Mouse (Mus musculus): ENCODE measurements around the gene Sptb.

The Sptb gene

DNA sequence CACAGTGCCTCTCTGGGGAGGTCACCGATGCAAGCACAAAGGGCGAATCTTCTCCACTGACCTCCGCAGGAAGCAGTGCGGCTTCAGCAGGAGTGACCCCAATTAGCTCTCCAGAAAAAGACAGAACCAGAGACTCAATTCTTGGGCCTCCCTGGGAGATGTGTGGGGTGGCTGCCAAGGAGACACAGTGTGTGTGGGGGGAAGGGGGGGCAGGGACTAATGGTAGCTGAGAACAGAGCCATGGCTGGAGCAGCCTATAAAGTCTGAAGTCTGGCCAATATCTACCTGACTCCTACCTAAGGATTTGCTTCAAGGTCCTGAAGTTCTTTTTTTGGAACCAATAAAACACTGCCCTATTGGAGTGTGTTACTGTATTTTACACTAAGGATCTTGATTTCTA is 105.8 kb downstream of the Sptb start:
- DNase-seq: no peak

DNA sequence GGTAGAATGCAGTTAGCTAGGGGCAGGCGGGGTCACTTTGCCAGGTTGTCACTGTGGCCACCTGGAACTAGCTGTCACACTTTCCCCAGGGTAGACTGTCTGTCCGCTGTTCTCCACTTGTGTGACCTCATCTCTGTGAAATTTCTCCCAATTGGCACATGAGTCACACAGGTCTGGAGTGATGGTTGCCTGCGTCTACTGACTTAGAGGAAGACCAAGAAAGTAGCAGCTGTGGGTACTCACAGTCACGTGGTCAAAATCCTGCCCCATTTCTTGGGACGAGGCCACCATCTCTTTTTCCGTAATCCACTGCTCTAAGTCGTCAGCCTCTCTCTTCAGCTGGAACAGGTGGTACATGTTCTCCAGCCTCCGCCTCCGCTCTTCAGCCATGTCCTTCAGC is 106.6 kb downstream of the Sptb start:
- no peak for DNase-seq

- DNase-seq: no peak
Observed at GRCm38 (mm10) chr12:76598196-76598928, 112.0 kb downstream of the Sptb start.

DNA sequence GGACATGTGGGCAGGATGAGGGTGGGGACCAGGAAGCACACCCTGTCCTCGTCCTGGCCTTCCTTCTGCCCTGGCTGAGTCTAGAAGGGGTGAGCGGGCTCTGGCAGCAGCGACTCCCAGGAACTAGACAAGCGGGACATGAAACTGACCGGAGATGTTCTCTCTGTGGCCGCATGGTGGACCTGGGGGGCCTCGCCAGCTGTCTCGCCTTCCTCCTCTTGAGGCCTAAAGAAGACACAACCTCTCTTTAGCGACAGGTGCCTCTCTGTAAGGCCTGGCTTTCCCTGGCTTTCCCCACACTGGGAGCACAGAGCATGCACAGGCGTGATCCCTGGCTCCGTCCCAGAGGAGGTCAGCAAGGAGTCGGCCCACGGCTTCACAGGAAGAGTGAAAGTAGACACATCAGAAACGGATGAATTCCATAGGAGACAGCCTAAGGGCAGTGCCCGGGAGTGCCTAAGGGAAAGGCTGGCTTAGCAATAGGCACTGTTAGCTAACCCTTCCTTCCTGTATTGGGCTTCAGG is 112.7 kb downstream of the Sptb start:
- peak; percentile 68 to 72 for DNase-seq

DNA sequence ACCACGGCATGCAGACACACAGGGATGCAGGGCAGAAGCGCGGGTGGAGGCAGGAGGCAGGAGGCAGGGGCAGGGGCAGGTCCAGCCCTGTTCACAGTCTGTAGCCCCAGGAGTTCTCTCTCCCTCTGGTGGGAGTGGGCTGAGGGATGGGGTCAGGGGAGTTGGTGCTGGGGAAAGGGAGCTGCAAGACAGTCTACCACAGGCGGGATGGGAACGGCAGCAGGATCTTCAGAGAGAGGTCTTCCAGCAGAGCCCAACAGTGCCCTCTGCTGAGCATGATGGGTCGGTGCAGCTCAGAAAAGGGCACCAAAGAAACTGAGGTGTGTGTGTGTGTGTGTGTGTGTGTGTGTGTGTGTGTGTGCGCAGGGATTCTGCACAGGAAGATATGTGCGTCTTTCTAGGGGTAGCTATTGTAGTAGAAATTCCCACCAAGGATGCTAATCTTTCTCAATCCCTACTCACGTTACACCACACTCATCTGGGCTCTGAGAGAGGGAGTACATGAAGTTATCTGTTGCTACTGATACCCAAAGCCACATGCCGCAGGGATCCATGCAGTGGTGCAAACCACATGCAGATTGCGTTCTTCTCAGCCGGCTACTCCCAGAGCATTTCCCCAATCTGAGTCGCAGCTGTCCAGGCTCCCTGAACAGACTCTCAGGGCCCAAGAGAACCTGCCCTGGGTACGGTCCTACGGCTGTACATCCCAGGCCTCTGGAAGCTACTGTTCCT is 113.9 kb downstream of the Sptb start:
- DNase-seq: peak; percentile 81 to 84

GRCm38 (mm10) chr12:76595830-76596229 is 114.5 kb downstream of the Sptb start:
- no peak for DNase-seq

- DNase-seq: no peak
Observed at GRCm38 (mm10) chr12:76594556-76594955, 115.8 kb downstream of the Sptb start.

DNA sequence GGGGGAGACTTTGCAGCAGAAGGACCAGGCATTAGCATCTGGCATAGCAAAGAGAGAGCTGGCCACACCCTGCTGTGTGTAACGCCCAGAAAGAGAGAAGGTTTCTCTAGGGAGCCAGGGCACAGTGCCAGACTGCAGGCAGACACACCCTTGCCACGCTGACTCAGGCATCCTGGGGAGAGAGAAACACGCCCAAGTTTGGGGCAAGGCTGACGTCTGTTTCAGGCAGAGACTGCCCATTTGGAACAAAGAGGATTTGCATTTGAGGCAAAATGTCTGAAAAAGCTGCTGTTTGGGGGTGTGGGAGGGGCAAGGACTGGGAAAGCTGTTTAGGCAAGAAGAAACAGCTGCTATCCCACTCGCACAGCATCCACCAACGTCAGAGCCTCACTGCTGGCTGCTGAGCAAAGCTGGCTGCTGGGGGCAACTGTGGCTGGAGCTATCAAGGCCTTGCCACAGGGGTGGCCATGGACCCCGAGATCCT is 116.5 kb downstream of the Sptb start:
- DNase-seq: peak in 1 of 2 experiments; percentile 47

DNA sequence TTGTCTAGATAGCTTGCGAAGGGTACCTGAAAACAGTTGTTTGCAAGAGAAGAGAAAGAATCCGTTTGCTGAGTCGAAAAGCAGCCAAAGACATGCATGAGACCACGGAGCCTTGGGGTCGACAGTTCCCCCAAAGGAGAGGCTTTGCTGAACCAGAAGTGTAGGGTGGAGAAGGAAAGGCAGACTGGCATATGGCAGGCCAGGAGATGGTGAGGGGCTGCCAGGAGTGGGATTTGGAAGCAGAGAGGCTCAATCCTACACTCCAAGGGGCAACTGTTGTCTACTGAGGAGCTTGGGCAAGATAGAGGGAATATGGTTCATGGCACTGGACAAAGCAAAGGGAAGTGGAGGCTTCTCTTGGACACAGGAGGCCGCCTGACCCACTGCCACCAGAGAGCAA is 117.1 kb downstream of the Sptb start:
- no peak for DNase-seq

DNA sequence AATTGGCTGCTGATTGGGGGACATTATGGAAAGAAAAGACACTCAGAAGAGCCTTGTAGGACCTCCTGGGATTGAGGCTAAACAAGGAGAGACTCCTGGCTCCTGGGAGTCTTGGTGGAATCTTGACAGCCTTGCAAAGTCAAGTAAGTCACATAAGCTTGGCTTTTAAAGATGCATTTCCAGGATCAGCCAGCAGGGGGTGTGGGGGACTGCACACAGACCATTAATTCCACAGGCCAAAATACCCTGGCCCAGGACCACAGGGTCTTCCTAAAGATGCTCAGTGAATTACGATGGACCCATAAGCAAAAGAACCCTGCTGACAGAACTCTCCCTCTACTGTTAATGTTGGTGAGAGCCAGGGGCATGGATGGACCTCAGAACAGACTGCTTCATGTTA is 118.1 kb downstream of the Sptb start:
- DNase-seq: peak in 1 of 2 experiments; percentile 66

GRCm38 (mm10) chr12:76591037-76591436 is 119.3 kb downstream of the Sptb start:
- DNase-seq: peak; percentile 48 to 55

GRCm38 (mm10) chr12:76589531-76589930 is 120.8 kb downstream of the Sptb start:
- DNase-seq: no peak

DNA sequence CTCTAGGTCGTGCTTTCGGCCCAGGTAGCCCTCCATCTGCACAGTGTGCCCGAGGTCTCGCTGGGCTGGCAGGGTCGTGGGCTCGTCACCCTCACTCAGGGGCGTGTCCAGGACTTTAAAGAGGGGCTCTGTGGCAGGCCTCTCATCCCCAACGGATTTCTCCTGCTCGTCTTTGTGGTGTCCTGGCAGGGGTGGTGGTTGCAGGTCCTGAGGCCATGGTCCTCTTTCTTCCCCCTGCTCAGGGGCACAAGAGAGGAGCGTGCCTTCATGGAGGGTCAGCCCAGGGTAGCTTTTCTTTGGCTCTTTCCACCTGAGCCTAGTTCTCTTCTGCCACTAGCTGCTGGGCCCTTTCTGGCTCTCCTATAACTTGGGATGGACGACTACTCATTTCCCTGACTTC is 123.0 kb downstream of the Sptb start:
- DNase-seq: no peak

- no peak for DNase-seq
Observed at GRCm38 (mm10) chr12:76585028-76585427, 125.3 kb downstream of the Sptb start.

DNA sequence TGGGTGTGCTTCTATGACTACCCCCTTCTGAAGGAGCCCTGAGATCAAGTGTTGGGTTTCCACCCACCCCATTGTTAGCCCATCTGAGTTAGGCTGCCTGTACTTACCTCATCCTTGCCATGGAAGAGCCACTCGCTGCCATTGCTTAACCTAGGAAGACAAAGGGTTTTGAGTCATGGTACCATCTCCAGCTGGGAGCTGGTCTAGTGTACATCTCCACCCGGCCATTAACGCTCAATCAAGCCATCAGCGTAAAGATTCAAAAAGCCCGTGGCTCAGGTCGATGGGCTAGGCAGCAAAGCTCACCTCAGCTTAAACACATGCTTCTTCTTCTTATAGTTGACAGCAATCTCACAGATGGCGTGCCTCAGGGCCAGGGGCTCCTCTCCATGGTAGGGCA is 126.9 kb downstream of the Sptb start:
- DNase-seq: no peak

DNA sequence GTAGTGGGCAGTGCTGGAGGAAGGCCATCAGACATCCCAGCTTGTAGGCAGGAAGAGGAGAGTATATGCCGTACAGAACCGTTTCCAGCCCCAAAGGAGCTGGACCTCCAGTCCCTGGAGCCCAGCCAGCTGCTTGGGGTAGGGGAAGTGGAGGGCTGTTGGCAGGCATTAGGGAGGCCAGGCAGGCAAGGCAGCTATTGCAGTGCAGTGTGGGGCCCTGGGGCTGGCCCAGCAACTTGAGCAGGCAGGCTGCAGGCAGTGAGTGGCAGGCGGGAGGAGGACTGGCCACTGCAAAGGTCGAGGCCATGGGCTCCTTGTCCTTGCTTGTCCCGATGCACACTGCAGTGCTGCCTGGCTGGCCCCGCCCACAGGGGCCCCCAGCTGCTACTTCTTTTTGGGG is 127.5 kb downstream of the Sptb start:
- DNase-seq: peak; percentile 58 to 59

DNA sequence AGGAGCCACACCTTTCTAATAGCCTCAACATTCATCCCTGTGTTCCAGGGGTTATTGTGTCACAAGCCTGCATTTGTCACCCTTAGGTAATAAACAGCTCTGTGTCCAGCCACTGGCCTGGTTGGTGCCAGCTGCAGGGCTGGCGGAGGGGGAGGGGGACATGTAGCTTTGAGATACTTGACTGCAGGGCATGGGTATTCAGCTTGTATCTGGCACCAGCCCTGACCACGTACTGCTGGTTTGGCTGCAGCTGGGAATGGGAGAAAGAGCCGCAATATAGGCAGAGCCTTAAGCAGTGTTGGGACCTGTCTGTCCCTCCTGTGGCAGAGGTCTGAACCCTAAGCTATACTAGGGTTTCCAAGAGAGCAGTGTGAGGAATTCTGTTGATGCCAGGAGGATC is 128.2 kb downstream of the Sptb start:
- DNase-seq: no peak

- peak in 1 of 2 experiments; percentile 4 for DNase-seq
Observed at GRCm38 (mm10) chr12:76579806-76580205, 130.5 kb downstream of the Sptb start.

GRCm38 (mm10) chr12:76578465-76578864 is 131.9 kb downstream of the Sptb start:
- DNase-seq: peak in 1 of 2 experiments; percentile 7

DNA sequence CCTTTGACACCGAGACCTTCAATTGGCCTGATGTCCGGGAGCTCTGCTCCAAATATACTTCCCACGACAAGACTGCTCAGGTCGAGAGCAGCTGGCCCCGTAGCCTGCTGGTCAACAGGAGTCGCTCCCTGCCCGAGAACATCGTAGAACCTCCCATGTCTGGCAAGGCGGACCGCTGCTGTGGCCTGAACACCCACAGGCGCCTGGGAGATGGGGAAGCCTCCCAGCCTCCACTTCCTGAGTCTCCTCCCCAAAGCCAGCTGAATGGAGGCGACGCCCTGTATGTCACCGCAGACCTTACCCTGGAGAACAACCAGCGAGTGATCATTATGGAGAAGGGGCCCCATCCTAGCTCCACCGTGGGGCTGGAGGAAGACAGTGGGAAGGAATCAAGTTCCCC is 132.5 kb downstream of the Sptb start:
- DNase-seq: peak in 1 of 2 experiments; percentile 43

DNA sequence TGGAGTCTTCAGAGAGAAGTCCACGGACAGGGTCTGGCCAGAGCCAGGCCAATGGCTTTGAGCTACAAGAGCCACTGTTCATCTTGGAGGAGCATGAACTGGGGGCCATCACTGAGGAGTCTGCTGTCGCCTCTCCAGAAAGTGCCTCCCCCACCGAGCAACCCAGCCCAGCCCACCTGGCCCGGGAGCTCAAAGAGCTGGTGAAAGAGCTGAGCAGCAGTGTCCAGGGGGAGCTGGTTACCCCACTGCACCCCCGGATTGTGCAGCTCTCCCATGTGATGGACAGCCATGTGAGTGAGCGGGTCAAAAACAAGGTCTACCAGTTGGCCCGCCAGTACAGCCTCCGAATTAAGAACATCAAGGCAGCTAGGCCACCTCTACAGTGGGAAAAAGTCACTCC is 133.5 kb downstream of the Sptb start:
- DNase-seq: no peak

DNA sequence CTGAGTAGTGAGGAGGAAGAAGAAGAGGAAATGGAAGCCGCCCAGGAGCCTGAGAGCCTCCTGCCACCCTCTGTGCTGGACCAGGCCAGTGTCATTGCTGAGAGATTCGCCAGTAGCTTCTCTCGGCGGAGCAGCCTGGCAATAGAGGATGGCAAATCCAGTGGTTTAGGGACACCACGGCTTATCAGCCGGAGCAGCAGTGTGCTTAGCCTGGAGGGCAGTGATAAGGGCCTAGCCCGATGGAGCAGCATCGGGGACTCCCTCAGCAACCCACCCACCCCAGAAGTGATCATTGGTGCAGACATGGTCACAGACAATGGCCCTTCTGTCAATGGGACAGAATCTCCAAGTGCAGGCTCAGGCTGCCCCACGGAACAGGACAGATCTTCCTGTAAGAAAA is 134.3 kb downstream of the Sptb start:
- DNase-seq: no peak

- peak; percentile 90 for DNase-seq
Observed at GRCm38 (mm10) chr12:76574815-76575214, 135.5 kb downstream of the Sptb start.

DNA sequence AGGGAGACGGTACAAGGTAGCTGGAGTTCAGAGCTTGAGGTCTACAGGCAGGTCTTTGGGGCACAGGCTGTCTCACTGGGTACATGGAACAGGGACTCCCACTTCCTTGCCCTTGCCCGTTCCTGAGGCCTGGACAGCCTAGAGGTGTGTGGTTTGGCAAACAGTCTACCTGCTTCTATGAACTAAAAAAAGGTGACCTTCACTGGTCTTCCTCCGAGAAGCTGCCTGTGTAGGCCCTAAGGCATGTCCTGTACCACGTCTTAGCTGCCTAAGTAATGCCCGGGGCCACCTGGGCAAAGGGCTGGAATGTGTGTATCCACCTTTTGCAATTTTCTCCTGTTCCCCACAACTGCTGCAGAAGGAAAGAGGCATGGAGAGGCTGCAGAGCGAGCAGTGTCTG is 137.0 kb downstream of the Sptb start:
- DNase-seq: no peak
